8 mouse cellular contexts compared by ENCODE assay signal in the genomic region with DNA sequence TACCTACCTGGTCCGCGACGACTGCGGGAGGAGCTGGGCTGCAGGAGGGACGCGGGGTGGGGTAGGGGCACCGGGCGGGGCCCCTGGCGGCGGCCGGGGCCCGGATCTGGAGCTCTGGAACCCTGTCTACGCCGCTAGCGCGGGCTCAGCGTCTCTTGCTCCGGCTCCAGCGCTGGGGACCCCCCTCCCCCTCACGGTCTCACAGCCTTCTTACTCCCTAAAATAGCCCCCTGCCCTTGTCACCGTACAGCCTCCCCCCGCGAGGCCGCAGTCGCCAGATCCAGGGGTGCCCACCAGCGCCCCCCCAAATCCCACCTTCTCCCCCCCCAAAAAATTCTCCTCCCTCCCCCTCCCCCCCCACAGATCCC. TPM values are rescaled to one million over a fixed set of nuclear protein-coding genes. Genes with fewer than 3 reads are reported as not detected.
DNase-seq lines count a peak whose midpoint lies in the region; ATAC-seq lines count a peak whose summit lies in the region.

Gene Ppfia3, minus strand, starts transcription at position 368 of the 368 bp plus-strand sequence.

- H3K4me1 ChIP-seq in kidney, embryonic 16.5 days (ENCODE audit: insufficient read depth, low read length), result peaks cover 33% of the 10 kb centered on the region
- peaks cover 4% of the 10 kb centered on the region; the same call in 1 of the 2 replicates for H3K4me1 ChIP-seq in brown adipose tissue, adult 24 weeks (ENCODE audit: control insufficient read depth, insufficient read depth, insufficient read length, low read length)
- H3K4me1 ChIP-seq in hindbrain, embryonic 15.5 days (replicated peaks), result peaks cover 65% of the 10 kb centered on the region
- peaks cover 33% of the 10 kb centered on the region for H3K4me1 ChIP-seq in liver, embryonic 16.5 days (ENCODE audit: control insufficient read depth, low read depth, low read length)

- H3K4me3 ChIP-seq in kidney, embryonic 16.5 days (ENCODE audit: low read length), result peak within 1 kb of the TSS; percentile 60
- peak within 1 kb of the TSS; percentile 85 for H3K4me3 ChIP-seq in brown adipose tissue, adult 24 weeks (ENCODE audit: insufficient read depth, low read depth, low read length)
- peak within 1 kb of the TSS; percentile 84 for H3K4me3 ChIP-seq in hindbrain, embryonic 15.5 days
- peak within 1 kb of the TSS; percentile 65 for H3K4me3 ChIP-seq in liver, embryonic 16.5 days (ENCODE audit: low read depth, low read length)

- peak; percentile 5; the same call in 1 of the 2 replicates for ATAC-seq in kidney, embryonic 16.5 days (ENCODE audit: low FRiP score, low TSS enrichment)
- peak; percentile 40 for ATAC-seq in hindbrain, embryonic 15.5 days (ENCODE audit: low FRiP score, low read depth)
- no peak for ATAC-seq in liver, embryonic 16.5 days (ENCODE audit: low read depth)

- 2% methylated on average over 16 of the region's 26 CpGs for WGBS in kidney, embryonic 16.5 days
- WGBS in hindbrain, embryonic 15.5 days, result 0% methylated on average over 23 of the region's 26 CpGs
- 0% methylated on average over 21 of the region's 26 CpGs for WGBS in liver, embryonic 16.5 days (ENCODE audit: insufficient replicate concordance)

- H3K36me3 ChIP-seq in kidney, embryonic 16.5 days (ENCODE audit: insufficient read depth, low read length), result no peaks in the 10 kb centered on the region
- H3K36me3 ChIP-seq in hindbrain, embryonic 15.5 days, result no peaks in the 10 kb centered on the region
- no peaks in the 10 kb centered on the region for H3K36me3 ChIP-seq in liver, embryonic 16.5 days (ENCODE audit: control insufficient read depth, insufficient read depth)

- peak within 1 kb of the TSS; percentile 67 for H3K9ac ChIP-seq in kidney, embryonic 16.5 days (replicated peaks; ENCODE audit: low read length)
- peak within 1 kb of the TSS; percentile 92 for H3K9ac ChIP-seq in hindbrain, embryonic 15.5 days
- peak within 1 kb of the TSS; percentile 63 for H3K9ac ChIP-seq in liver, embryonic 16.5 days (ENCODE audit: low read depth, low read length)

- H3K27me3 ChIP-seq in kidney, embryonic 16.5 days (ENCODE audit: insufficient read depth, low read length), result peaks cover 63% of the 10 kb centered on the region
- peaks cover 12% of the 10 kb centered on the region for H3K27me3 ChIP-seq in hindbrain, embryonic 15.5 days
- H3K27me3 ChIP-seq in liver, embryonic 16.5 days (ENCODE audit: control insufficient read depth, insufficient read depth, low read depth, low read length), result peaks cover 74% of the 10 kb centered on the region

- no peak for DNase-seq in kidney, adult 8-10 months
- no peak for DNase-seq in adrenal gland, postnatal 4 days (ENCODE audit: low spot score in 2 of 2)
- DNase-seq in Muller cell, postnatal 12 days (ENCODE audit: inconsistent ontology term), result no peak
- DNase-seq in thymus, postnatal 36 days, result no peak

- no peaks in the 10 kb centered on the region for H3K9me3 ChIP-seq in kidney, embryonic 16.5 days (ENCODE audit: low read length)
- H3K9me3 ChIP-seq in hindbrain, embryonic 15.5 days, result no peaks in the 10 kb centered on the region
- H3K9me3 ChIP-seq in liver, embryonic 16.5 days (replicated peaks; ENCODE audit: control insufficient read depth, low read length), result no peaks in the 10 kb centered on the region

- peak within 1 kb of the TSS; percentile 43; the same call in 1 of the 2 replicates for H3K27ac ChIP-seq in kidney, embryonic 16.5 days (ENCODE audit: low read length)
- no peak within 1 kb of the TSS for H3K27ac ChIP-seq in brown adipose tissue, adult 24 weeks (replicated peaks; ENCODE audit: low read depth, low read length)
- H3K27ac ChIP-seq in hindbrain, embryonic 15.5 days (replicated peaks), result peak within 1 kb of the TSS; percentile 83
- no peak within 1 kb of the TSS for H3K27ac ChIP-seq in liver, embryonic 16.5 days (ENCODE audit: low read length)

- H3K4me2 ChIP-seq in kidney, embryonic 16.5 days (replicated peaks; ENCODE audit: low read depth, low read length), result peak within 1 kb of the TSS; percentile 98
- peak within 1 kb of the TSS; percentile 69 for H3K4me2 ChIP-seq in hindbrain, embryonic 15.5 days
- H3K4me2 ChIP-seq in liver, embryonic 16.5 days (ENCODE audit: low read depth, low read length), result peak within 1 kb of the TSS; percentile 91

RNA-seq across cellular contexts. Expression of gene Ppfia3, which starts in this region (rescaled TPM):
- polyA plus RNA-seq in kidney, embryonic 16.5 days (2015; fragmentation: Nextera tagmentation; extraction: Ambion mirVana), result 5.1 and 6.3 TPM in 2 replicates
- polyA plus RNA-seq in brown adipose tissue, adult 24 weeks (2012; ENCODE audit: insufficient read depth, insufficient read length, missing spikeins), result not detected in 2 replicates
- polyA plus RNA-seq in hindbrain, embryonic 15.5 days (2015; fragmentation: Nextera tagmentation; extraction: Ambion mirVana), result 29.9 and 32.1 TPM in 2 replicates
- polyA plus RNA-seq in liver, embryonic 16.5 days (2015; fragmentation: Nextera tagmentation; extraction: Ambion mirVana), result 0.15 and 0.19 TPM in 2 replicates
- total RNA-seq in adrenal gland, postnatal 4 days (2021), result 1 to 10 TPM; 4.7 to 6.9 TPM

Comparison
In these comparisons a context has a peak if more than half of its experiments do, and no peak if none do; other contexts are left out.
1. H3K27ac ChIP-seq: peak in kidney, embryonic 16.5 days (single experiment) and hindbrain, embryonic 15.5 days (single experiment); none in brown adipose tissue, adult 24 weeks (single experiment) and liver, embryonic 16.5 days (single experiment).
2. Peak in every context shown above with its lines, with median percentiles within 50 percentile points of each other: H3K4me2 ChIP-seq, H3K4me3 ChIP-seq and H3K9ac ChIP-seq.